18 mouse cellular contexts compared by ENCODE assay signal in genomic region chrX:70713004-70713604, GRCm38 (mm10).
A peak's percentile ranks its signal among the peaks of the same experiment; 100 is the strongest.
DNase-seq lines count a peak whose midpoint lies in the region; ATAC-seq and TF ChIP-seq lines count a peak whose summit lies in the region.
"Had no signal": no experiment of that assay in that cellular context is flagged by ENCODE, and none has a peak within 500 bp of the region (broad histone marks: within the 10 kb centered on the region; RNA-seq: fewer than 3 reads in every experiment).

No protein-coding gene starts in this region.

- no peak overlapping the region for H3K4me3 ChIP-seq in heart, postnatal 0 days (ENCODE audit: low read depth, low read length)
- H3K4me3 ChIP-seq in liver, adult 2 months (ENCODE audit: insufficient read depth, low read depth, low read length), result no peak overlapping the region
- H3K4me3 ChIP-seq in liver, embryonic 12.5 days, result no peak overlapping the region
- no peak overlapping the region for H3K4me3 ChIP-seq in CH12.LX (replicated peaks in 1 of 3; ENCODE audit: low read depth in 2 of 3, low read length in 2 of 3, poor library complexity in 1 of 3)
- H3K4me3 ChIP-seq: forebrain, embryonic 13.5 days; heart, embryonic 10.5 days; limb, embryonic 10.5 days; liver, embryonic 15.5 days; midbrain, embryonic 15.5 days had no signal

- H3K9me3 ChIP-seq in heart, postnatal 0 days (replicated peaks; ENCODE audit: control insufficient read depth, low read length), result no peaks in the 10 kb centered on the region
- no peaks in the 10 kb centered on the region for H3K9me3 ChIP-seq in liver, embryonic 12.5 days (replicated peaks)
- H3K9me3 ChIP-seq in CH12.LX (replicated peaks; ENCODE audit: low read length), result no peaks in the 10 kb centered on the region
- H3K9me3 ChIP-seq: forebrain, embryonic 13.5 days; heart, embryonic 10.5 days; limb, embryonic 10.5 days; liver, embryonic 15.5 days; midbrain, embryonic 15.5 days had no signal

- TF ChIP-seq POLR2A in liver, adult 2 months (IDR thresholded peaks at IDR 0.05; ENCODE audit: extremely low read depth, insufficient read depth, low read length), result no peak
- TF ChIP-seq POLR2A in CH12.LX (IDR thresholded peaks at IDR 0.05; ENCODE audit: low read depth, low read length), result no peak

- TF ChIP-seq RAD21 in CH12.LX (IDR thresholded peaks at IDR 0.05; ENCODE audit: low read depth, low read length), result peak; percentile 28

- in situ Hi-C loops in CH12.LX (cut with MboI; ENCODE audit: low pct_ligation_motif_present, low pct_unique_long_range_greater_than_20kb, low sequenced_read_pairs), result no loop called here

- no peaks in the 10 kb centered on the region for H3K27me3 ChIP-seq in heart, postnatal 0 days (ENCODE audit: control insufficient read depth, insufficient read depth, low read length)
- no peaks in the 10 kb centered on the region for H3K27me3 ChIP-seq in liver, adult 2 months (ENCODE audit: control insufficient read depth, insufficient read depth, low read length)
- no peaks in the 10 kb centered on the region for H3K27me3 ChIP-seq in liver, embryonic 12.5 days (replicated peaks)
- no peaks in the 10 kb centered on the region for H3K27me3 ChIP-seq in CH12.LX (replicated peaks)
- H3K27me3 ChIP-seq: forebrain, embryonic 13.5 days; liver, embryonic 15.5 days; midbrain, embryonic 15.5 days had no signal

- H3K4me2 ChIP-seq in heart, postnatal 0 days (ENCODE audit: low read depth, low read length), result no peak overlapping the region
- H3K4me2 ChIP-seq in liver, embryonic 12.5 days, result no peak overlapping the region
- no peak overlapping the region for H3K4me2 ChIP-seq in CH12.LX (ENCODE audit: insufficient read depth, low read depth, poor library complexity, severe bottlenecking)
- H3K4me2 ChIP-seq: forebrain, embryonic 13.5 days; liver, embryonic 15.5 days; midbrain, embryonic 15.5 days had no signal

- no peak overlapping the region for H3K27ac ChIP-seq in heart, postnatal 0 days (ENCODE audit: low read depth)
- no peak overlapping the region for H3K27ac ChIP-seq in liver, adult 2 months (replicated peaks; ENCODE audit: insufficient read depth, low read depth, low read length)
- no peak overlapping the region for H3K27ac ChIP-seq in liver, embryonic 12.5 days
- H3K27ac ChIP-seq in CH12.LX (ENCODE audit: insufficient read depth, low read depth), result no peak overlapping the region
- H3K27ac ChIP-seq: forebrain, embryonic 13.5 days; heart, embryonic 10.5 days; limb, embryonic 10.5 days; liver, embryonic 15.5 days; midbrain, embryonic 15.5 days had no signal

- no peak for TF ChIP-seq EP300 in heart, postnatal 0 days (IDR thresholded peaks at IDR 0.05; ENCODE audit: low read depth)
- TF ChIP-seq EP300 in CH12.LX (IDR thresholded peaks at IDR 0.05; ENCODE audit: low read length), result no peak

- WGBS in heart, postnatal 0 days, result 50% methylated on average over 5 of the region's 5 CpGs
- WGBS in liver, adult 2 months, result 61% methylated on average over 5 of the region's 5 CpGs
- 45% methylated on average over 5 of the region's 5 CpGs for WGBS in liver, embryonic 12.5 days (ENCODE audit: insufficient replicate concordance)

- H3K9ac ChIP-seq in heart, postnatal 0 days (replicated peaks; ENCODE audit: low read depth, low read length), result no peak overlapping the region
- H3K9ac ChIP-seq in liver, adult 2 months (ENCODE audit: low read depth, low read length), result no peak overlapping the region
- H3K9ac ChIP-seq in liver, embryonic 12.5 days, result no peak overlapping the region
- no peak overlapping the region for H3K9ac ChIP-seq in CH12.LX (ENCODE audit: insufficient read depth, low read depth)
- H3K9ac ChIP-seq: forebrain, embryonic 13.5 days; liver, embryonic 15.5 days; midbrain, embryonic 15.5 days had no signal

- H3K79me2 ChIP-seq in liver, adult 2 months (ENCODE audit: control insufficient read depth, insufficient read depth, low read length), result no peaks in the 10 kb centered on the region
- no peaks in the 10 kb centered on the region for H3K79me2 ChIP-seq in CH12.LX (replicated peaks; ENCODE audit: control insufficient read depth, extremely low read depth, insufficient read depth, poor library complexity, severe bottlenecking)

- dilution Hi-C loops in CH12.LX (cut with MboI; ENCODE audit: extremely low pct_ligation_motif_present, extremely low pct_unique_long_range_greater_than_20kb, low sequenced_read_pairs), result no loop called here

- no peak for ATAC-seq in heart, postnatal 0 days (ENCODE audit: insufficient read depth, low read depth)
- ATAC-seq in liver, embryonic 12.5 days, result no peak
- ATAC-seq: forebrain, embryonic 13.5 days; midbrain, embryonic 15.5 days had no signal

- 0 out of 2 replicates have a peak, but pooled peaks have one; percentile 16 for TF ChIP-seq CTCF in heart, postnatal 0 days (IDR thresholded peaks at IDR 0.05; ENCODE audit: low read depth)
- no peak for TF ChIP-seq CTCF in liver, adult 2 months (IDR thresholded peaks at IDR 0.05; ENCODE audit: low read depth, low read length)
- peak; percentile 25 to 54; a peak in 3 of 4 replicates for TF ChIP-seq CTCF in CH12.LX (conservative IDR thresholded peaks at IDR 0.05 in 1 of 2, IDR thresholded peaks at IDR 0.05 in 1 of 2; ENCODE audit: low read depth in 2 of 2, low read length in 2 of 2)

- H3K36me3 ChIP-seq in heart, postnatal 0 days (replicated peaks; ENCODE audit: control insufficient read depth, insufficient read depth, low read length), result no peaks in the 10 kb centered on the region
- no peaks in the 10 kb centered on the region for H3K36me3 ChIP-seq in liver, adult 2 months (ENCODE audit: control insufficient read depth, insufficient read depth, low read length)
- no peaks in the 10 kb centered on the region for H3K36me3 ChIP-seq in liver, embryonic 12.5 days
- H3K36me3 ChIP-seq in CH12.LX (replicated peaks in 1 of 2; ENCODE audit: control insufficient read depth in 1 of 2, insufficient read depth in 1 of 2, low read length in 1 of 2), result no peaks in the 10 kb centered on the region
- H3K36me3 ChIP-seq: heart, embryonic 10.5 days; limb, embryonic 10.5 days; liver, embryonic 15.5 days; midbrain, embryonic 15.5 days had no signal

- H3K4me1 ChIP-seq in heart, postnatal 0 days (ENCODE audit: control insufficient read depth, insufficient read depth), result no peaks in the 10 kb centered on the region
- H3K4me1 ChIP-seq in liver, adult 2 months (ENCODE audit: control insufficient read depth, insufficient read depth, low read length), result no peaks in the 10 kb centered on the region
- H3K4me1 ChIP-seq in liver, embryonic 12.5 days, result no peaks in the 10 kb centered on the region
- no peaks in the 10 kb centered on the region for H3K4me1 ChIP-seq in CH12.LX (ENCODE audit: control insufficient read depth in 1 of 2, insufficient read depth in 2 of 2)
- H3K4me1 ChIP-seq: forebrain, embryonic 13.5 days; heart, embryonic 10.5 days; limb, embryonic 10.5 days; liver, embryonic 15.5 days; midbrain, embryonic 15.5 days had no signal

- DNase-seq in heart, postnatal 0 days (ENCODE audit: low spot score), result no peak
- no peak for DNase-seq in heart, adult 9 months (ENCODE audit: low spot score in 2 of 2)
- DNase-seq in liver, adult 2 months (ENCODE audit: extremely low read depth, low read depth, low spot score), result peak; percentile 14
- DNase-seq in CH12.LX (ENCODE audit: extremely low read depth) (peak; percentile 21), ZHBTc4 (ENCODE audit: low read depth, low spot score) (peak; percentile 90)
- DNase-seq in ovary, postnatal 36 days (ENCODE audit: low spot score), result no peak
- DNase-seq: adrenal gland, adult 8-10 months; cerebellum, adult 9-10 months; heart, postnatal 4 days; kidney, postnatal 14 days; layer of hippocampus, postnatal 36 days; thymus, postnatal 4 days had no signal

TF ChIP-seq in CH12.LX, 34 proteins besides CTCF, POLR2A, EP300 and RAD21:
- TF ChIP-seq SMC3 (IDR thresholded peaks at IDR 0.05; ENCODE audit: low read depth, low read length) (peak; percentile 29; the same call in 1 of the 2 replicates), MAX (IDR thresholded peaks at IDR 0.05; ENCODE audit: low read length) (no peak), MAFK (IDR thresholded peaks at IDR 0.05; ENCODE audit: insufficient replicate concordance, low read length) (no peak), BHLHE40 (IDR thresholded peaks at IDR 0.05; ENCODE audit: low read depth, low read length) (no peak)

Comparison
In these comparisons a context has a peak if more than half of its experiments do, and no peak if none do; other contexts are left out.
1. DNase-seq: peak in liver, adult 2 months (single experiment), CH12.LX (single experiment) and ZHBTc4 (single experiment); none in heart, postnatal 0 days (single experiment), heart, adult 9 months (0 of 2) and ovary, postnatal 36 days (single experiment).